Mouse (Mus musculus) G1E (cell line): ENCODE data around the gene Mob3c. TPM values are rescaled to one million over a fixed set of nuclear protein-coding genes. Genes with fewer than 3 reads are reported as not detected.

Source experiments
- ATAC-seq: 2 replicates; pipeline ENCODE4 v1.8.0; 2016; ENCODE audit warnings: mild to moderate bottlenecking; ENCODE audit not compliant: insufficient number of reproducible peaks, poor library complexity, low FRiP score, severe bottlenecking; ENCODE audit errors: extremely low read depth
- DNase-seq: peaks from one replicate; pipeline ENCODE4 v3.0.0; 2012; ENCODE audit warnings: low spot score
- H3K27me3 ChIP-seq: 2 replicates; pipeline ENCODE4 v1.6.1; 2012; ENCODE audit warnings: mild to moderate bottlenecking, low read length, inconsistent platforms; ENCODE audit not compliant: insufficient read depth
- H3K36me3 ChIP-seq: replicated peaks from 2 replicates; pipeline ENCODE3; 2012; ENCODE audit warnings: mild to moderate bottlenecking, inconsistent platforms
- H3K4me1 ChIP-seq: 2 replicates; pipeline ENCODE4 v1.6.1; 2012; ENCODE audit warnings: low read depth, low read length, inconsistent platforms, mixed read lengths; ENCODE audit not compliant: insufficient read depth
- H3K4me3 ChIP-seq: 2 replicates; pipeline ENCODE4 v1.5.1; 2012; ENCODE audit warnings: low read depth, mild to moderate bottlenecking, inconsistent platforms, low read length, moderate library complexity, mixed read lengths
- H3K9me3 ChIP-seq: replicated peaks from 2 replicates; pipeline ENCODE4 v1.6.1; 2012; ENCODE audit warnings: inconsistent platforms
- CTCF ChIP-seq: IDR thresholded peaks from 2 replicates; pipeline ENCODE4 v1.5.1; 2012; ENCODE audit warnings: low read depth, low read length, inconsistent platforms, mixed read lengths
- GATA1 ChIP-seq: IDR thresholded peaks from 2 replicates; pipeline ENCODE4 v1.6.1; 2012; ENCODE audit warnings: borderline replicate concordance, low read length, inconsistent platforms, mixed read lengths
- GATA2 ChIP-seq: IDR thresholded peaks from 2 replicates; pipeline ENCODE4 v1.6.1; 2012; ENCODE audit warnings: low read depth, low read length, inconsistent platforms, borderline replicate concordance
- POLR2AphosphoS5 ChIP-seq: IDR thresholded peaks from 2 replicates; pipeline ENCODE4 v1.6.1; 2012; ENCODE audit warnings: low read depth, low read length, inconsistent platforms; ENCODE audit not compliant: insufficient replicate concordance
- TAL1 ChIP-seq: conservative IDR thresholded peaks from 2 replicates; pipeline ENCODE4 v1.6.1; 2012; ENCODE audit warnings: low read depth, low read length, inconsistent platforms, mixed read lengths
- polyA plus RNA-seq: library from polyadenylated mRNA; stranded (reverse); fragments of >175 nt; gene quantifications from 2 replicates; pipeline ENCODE4 v1.2.3, GENCODE M21; 2012
- total RNA-seq, 2 experiments: library from RNA; stranded (forward) in 1 of 2; stranded (reverse) in 1 of 2; fragments of 200-1000 nt in 1 of 2; fragments of >200 nt in 1 of 2; fragmentation: Nextera tagmentation in 1 of 2; gene quantifications; 2 replicates each; pipeline ENCODE4 v1.2.3; 2014 to 2017

The Mob3c gene
- total and polyA plus RNA-seq, 3 experiments = 7.1 to 16.7 (median 7.9) TPM

DNA sequence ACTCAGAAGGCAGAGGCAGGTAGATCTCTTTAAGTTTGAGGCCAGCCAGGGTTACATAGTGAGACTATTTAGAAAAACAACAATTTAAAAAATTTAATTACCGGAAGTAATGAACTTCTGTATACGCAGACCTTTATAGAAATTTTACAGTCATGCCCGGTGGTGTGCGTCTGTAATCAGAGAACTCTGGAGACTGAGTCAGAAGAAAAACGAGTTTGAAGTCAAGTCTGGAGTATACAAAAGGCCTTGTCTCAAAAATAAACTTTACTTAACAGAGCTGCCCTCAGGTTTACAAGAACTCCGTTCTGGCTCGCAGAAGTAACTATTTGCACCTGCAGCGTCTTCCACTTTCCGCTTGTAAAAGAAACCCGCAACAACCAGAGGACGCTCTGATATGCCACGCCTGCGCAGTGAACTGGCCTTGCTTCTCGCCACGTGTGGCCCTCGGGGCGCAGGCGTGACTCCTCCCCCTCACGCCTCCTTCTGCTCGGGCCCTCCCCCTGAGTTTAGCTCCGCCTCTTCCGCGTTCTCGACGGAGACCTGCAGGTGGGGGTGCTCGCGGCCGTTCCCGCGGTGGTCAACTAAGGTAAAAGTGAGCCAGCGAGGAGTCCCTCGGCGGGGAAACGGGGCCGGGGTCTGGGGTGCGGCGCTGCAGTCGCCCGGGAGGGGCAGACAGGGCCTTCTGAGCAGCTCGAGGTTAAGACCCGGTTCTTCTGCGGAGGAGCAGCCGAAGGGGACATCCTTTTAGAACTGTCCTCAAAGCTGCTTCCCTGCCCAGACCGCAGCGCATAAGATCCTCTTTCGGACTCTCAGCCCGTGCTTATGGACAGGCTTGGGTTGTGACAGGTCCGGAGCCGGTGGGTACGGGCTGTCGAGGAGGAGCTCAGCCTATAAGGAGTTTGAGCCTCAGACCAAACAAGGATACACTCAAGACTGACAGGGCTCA, 11.1 kb downstream of the Mob3c start, which contains the start of gene Mknk1:
Gene Mknk1 (plus strand): TSS at position 503 of the 946 bp plus-strand sequence.
- TF ChIP-seq GATA1 = no peak
- DNase-seq = peak; percentile 65
- H3K4me3 ChIP-seq = peak within 1 kb of the TSS; percentile 86
- no peaks in the 10 kb centered on the region for H3K9me3 ChIP-seq
- no peaks in the 10 kb centered on the region for H3K27me3 ChIP-seq
- peak; percentile 95 for ATAC-seq
- peaks cover 61% of the 10 kb centered on the region for H3K36me3 ChIP-seq
- H3K4me1 ChIP-seq = peaks cover 46% of the 10 kb centered on the region

DNA sequence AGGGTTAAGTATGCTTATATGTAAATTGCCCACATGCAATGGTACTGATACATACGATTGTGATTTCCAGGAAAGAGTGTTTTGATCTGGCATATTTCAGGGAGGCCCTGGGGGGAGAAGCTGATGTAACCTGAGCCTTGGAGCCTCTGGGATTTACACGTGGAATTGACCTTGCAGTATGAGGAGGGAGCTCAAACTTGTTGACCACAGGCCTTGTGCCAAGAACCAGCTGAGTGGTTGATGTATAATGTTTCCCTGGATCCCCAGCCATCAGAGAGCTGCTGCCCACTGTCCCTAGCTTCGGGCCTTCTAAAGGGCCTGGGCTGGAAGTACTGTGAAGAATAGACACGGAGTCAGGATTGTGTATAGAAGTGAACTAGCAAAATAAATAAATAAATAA, 12.1 kb downstream of the Mob3c start:
- no peak for ATAC-seq

DNA sequence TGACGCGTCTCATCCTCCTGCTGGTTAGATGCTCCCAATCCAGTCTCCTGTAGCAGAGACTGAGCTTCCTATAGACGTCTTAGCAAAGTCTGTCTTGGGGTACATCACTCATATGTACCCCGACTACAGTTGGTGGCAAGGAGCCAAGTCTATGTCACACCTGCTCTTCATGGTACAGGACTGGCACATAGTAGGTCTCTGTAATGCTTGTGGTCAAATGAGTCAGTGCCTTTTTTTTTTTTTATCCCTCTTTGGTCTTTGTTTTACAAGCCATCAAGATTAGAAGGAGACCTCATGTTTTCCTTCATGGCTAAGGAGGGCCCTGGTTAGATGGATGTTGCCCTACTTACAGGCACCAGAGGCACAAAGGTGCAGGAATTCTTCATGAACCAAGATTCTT, 12.9 kb downstream of the Mob3c start:
- ATAC-seq (no peak), DNase-seq (no peak)
- Histone ChIP-seq H3K27me3 (no peaks in the 10 kb centered on the region), H3K4me3 (no peak overlapping the region; the same call in 1 of the 2 replicates), H3K9me3 (no peaks in the 10 kb centered on the region), H3K4me1 (peaks cover 61% of the 10 kb centered on the region), H3K36me3 (peaks cover 62% of the 10 kb centered on the region)
- TF ChIP-seq POLR2AphosphoS5 (no peak), CTCF (no peak), GATA1 (no peak), TAL1 (no peak), GATA2 (no peak)

More for the DNA sequence above, 12.1 kb downstream of the Mob3c start:
- no peak for DNase-seq
- Histone ChIP-seq H3K36me3 (peaks cover 61% of the 10 kb centered on the region), H3K4me3 (peak overlapping the region; percentile 86), H3K4me1 (peaks cover 52% of the 10 kb centered on the region), H3K27me3 (no peaks in the 10 kb centered on the region), H3K9me3 (no peaks in the 10 kb centered on the region)
- no peak for TF ChIP-seq GATA1
- TF ChIP-seq TAL1 = no peak
- no peak for TF ChIP-seq CTCF
- no peak for TF ChIP-seq GATA2
- no peak for TF ChIP-seq POLR2AphosphoS5

DNA sequence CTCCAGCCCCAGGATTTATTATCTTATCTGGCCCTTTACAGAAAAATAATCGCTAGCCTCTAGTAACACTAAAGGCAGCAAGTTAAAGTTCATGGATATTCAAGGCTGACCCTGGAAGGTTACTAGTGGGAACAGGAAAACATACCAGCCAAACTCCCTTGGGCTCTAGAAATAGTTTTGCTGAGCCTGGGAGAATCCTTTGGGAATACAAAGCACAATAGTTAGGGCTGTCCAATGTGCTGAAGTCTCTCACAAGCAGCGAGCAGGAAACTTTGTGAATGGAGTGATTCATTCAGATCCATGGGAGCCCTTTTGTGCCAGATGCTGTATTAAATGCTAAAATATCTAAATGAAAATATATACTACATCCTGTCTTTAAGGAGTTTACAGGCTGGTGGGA, 18.8 kb downstream of the Mob3c start:
- no peak for TF ChIP-seq CTCF
- no peak for TF ChIP-seq GATA2
- no peak for TF ChIP-seq GATA1
- TF ChIP-seq TAL1 = no peak
- ATAC-seq (no peak), DNase-seq (no peak)
- peaks cover 79% of the 10 kb centered on the region for H3K4me1 ChIP-seq
- H3K27me3 ChIP-seq = no peaks in the 10 kb centered on the region
- peaks cover 89% of the 10 kb centered on the region for H3K36me3 ChIP-seq
- no peaks in the 10 kb centered on the region for H3K9me3 ChIP-seq
- no peak overlapping the region for H3K4me3 ChIP-seq

DNA sequence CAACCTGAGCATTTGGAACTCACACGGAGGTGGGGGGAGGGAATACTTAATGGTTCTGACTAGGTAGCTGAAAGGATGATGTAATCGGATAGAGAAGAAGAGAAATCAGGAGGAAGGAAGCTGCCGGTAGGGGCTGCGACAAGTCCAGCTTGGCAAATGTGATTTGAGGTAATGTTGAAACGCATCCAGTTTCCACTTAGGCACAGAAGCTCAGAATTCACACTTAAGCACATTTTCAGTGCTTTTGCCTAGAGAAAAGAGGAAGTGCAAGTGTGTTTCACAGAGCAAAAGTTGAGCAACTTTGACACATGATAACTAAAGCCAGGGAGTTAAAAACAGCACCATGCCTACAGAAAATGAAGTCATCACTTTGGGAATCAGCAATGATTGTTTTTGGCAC, 19.5 kb downstream of the Mob3c start:
- ATAC-seq (no peak; the same call in 1 of the 2 replicates), DNase-seq (no peak)
- Histone ChIP-seq H3K4me1 (peaks cover 79% of the 10 kb centered on the region), H3K27me3 (no peaks in the 10 kb centered on the region), H3K36me3 (peaks cover 89% of the 10 kb centered on the region), H3K4me3 (no peak overlapping the region; the same call in 1 of the 2 replicates), H3K9me3 (no peaks in the 10 kb centered on the region)
- no peak for TF ChIP-seq TAL1
- TF ChIP-seq POLR2AphosphoS5 = no peak
- TF ChIP-seq CTCF = no peak
- no peak for TF ChIP-seq GATA1
- TF ChIP-seq GATA2 = no peak

DNA sequence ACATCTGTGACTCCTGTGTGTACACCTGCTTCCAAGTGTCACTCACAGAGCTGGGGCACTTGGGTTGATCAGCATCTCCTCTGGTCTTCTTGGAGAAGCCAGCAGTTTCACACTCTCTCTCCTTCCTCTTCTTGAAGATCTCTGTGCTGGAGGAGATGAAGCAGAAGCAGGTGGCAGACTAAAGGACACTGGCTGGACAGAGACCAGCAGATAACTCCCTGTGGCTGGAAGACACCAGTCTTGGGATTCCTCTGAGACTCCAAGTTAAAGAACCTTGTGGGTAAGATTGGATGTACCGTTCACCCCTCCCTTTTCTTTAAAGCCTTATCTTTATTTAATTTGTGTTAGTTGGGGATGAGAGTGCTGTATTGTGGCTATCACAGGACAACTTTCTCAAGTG, 20.2 kb downstream of the Mob3c start:
- peaks cover 91% of the 10 kb centered on the region for H3K36me3 ChIP-seq
- no peak for TF ChIP-seq TAL1
- no peak for TF ChIP-seq POLR2AphosphoS5
- TF ChIP-seq GATA2 = no peak
- no peak for TF ChIP-seq CTCF
- no peak for TF ChIP-seq GATA1
- H3K27me3 ChIP-seq = no peaks in the 10 kb centered on the region
- no peak overlapping the region; the same call in 1 of the 2 replicates for H3K4me3 ChIP-seq
- no peak for DNase-seq
- H3K9me3 ChIP-seq = no peaks in the 10 kb centered on the region
- ATAC-seq = peak; percentile 9
- peaks cover 77% of the 10 kb centered on the region for H3K4me1 ChIP-seq
